Mouse (Mus musculus) NIH3T3 (cell line): ENCODE results near the gene Cotl1.
A peak's percentile ranks its signal among the peaks of the same experiment; 100 is the strongest.

Experiments
- DNase-seq: peaks from one replicate; pipeline ENCODE4 v3.0.0-alpha.2; 2012; ENCODE audit warnings: low read depth

Cotl1 gene

GRCm38 (mm10) chr8:119786871-119787270 is 53.5 kb downstream of the Cotl1 start:
- no peak for DNase-seq

GRCm38 (mm10) chr8:119785764-119786405 is 54.5 kb downstream of the Cotl1 start:
- no peak for DNase-seq

GRCm38 (mm10) chr8:119784676-119785075 is 55.7 kb downstream of the Cotl1 start:
- DNase-seq = no peak

GRCm38 (mm10) chr8:119784141-119784574 is 56.2 kb downstream of the Cotl1 start:
- DNase-seq = no peak

GRCm38 (mm10) chr8:119783579-119783978 is 56.8 kb downstream of the Cotl1 start:
- no peak for DNase-seq

GRCm38 (mm10) chr8:119782715-119783114 is 57.6 kb downstream of the Cotl1 start:
- peak; percentile 92 for DNase-seq

- peak; percentile 43 for DNase-seq
Measured at GRCm38 (mm10) chr8:119781086-119781840, 59.1 kb downstream of the Cotl1 start.

GRCm38 (mm10) chr8:119780402-119781049 is 59.8 kb downstream of the Cotl1 start:
- DNase-seq = no peak

- peak; percentile 93 for DNase-seq
Measured at GRCm38 (mm10) chr8:119779013-119779737, 61.2 kb downstream of the Cotl1 start.

- DNase-seq = peak; percentile 100
Measured at GRCm38 (mm10) chr8:119778263-119778662, 62.1 kb downstream of the Cotl1 start, which contains the start of gene Tldc1. Gene Tldc1 (minus strand): TSS chr8:119778416.

GRCm38 (mm10) chr8:119777765-119778164 is 62.6 kb downstream of the Cotl1 start:
- DNase-seq = no peak

GRCm38 (mm10) chr8:119776668-119777245 is 63.6 kb downstream of the Cotl1 start:
- DNase-seq = peak; percentile 55

- DNase-seq = no peak
Measured at GRCm38 (mm10) chr8:119765761-119766444, 74.4 kb downstream of the Cotl1 start.

- no peak for DNase-seq
Measured at GRCm38 (mm10) chr8:119765311-119765710, 75.0 kb downstream of the Cotl1 start.

- no peak for DNase-seq
Measured at GRCm38 (mm10) chr8:119762226-119763220, 77.8 kb downstream of the Cotl1 start.

- DNase-seq = no peak
Measured at GRCm38 (mm10) chr8:119761692-119762091, 78.7 kb downstream of the Cotl1 start.
